Mouse (Mus musculus) myocyte (in vitro differentiated cells): ENCODE results near the gene Vps37b.

Experiments
- CEBPB ChIP-seq: IDR thresholded peaks from 2 replicates; pipeline ENCODE4 v1.6.1; 2011; ENCODE audit warnings: mild to moderate bottlenecking, moderate library complexity; ENCODE audit not compliant: poor library complexity, insufficient read depth, severe bottlenecking
- MAX ChIP-seq: IDR thresholded peaks from one replicate; pipeline ENCODE4 v1.6.1; 2011; ENCODE audit warnings: low read depth, mild to moderate bottlenecking, control low read depth
- MYOD1 ChIP-seq, 3 experiments: IDR thresholded peaks; one replicate each; pipeline ENCODE4 v1.6.1; 2011; ENCODE audit warnings: control low read depth in 2 of 3, low read depth in 2 of 3, mild to moderate bottlenecking in 2 of 3, moderate library complexity in 1 of 3; ENCODE audit not compliant: insufficient read length in 2 of 3, control insufficient read depth in 1 of 3
- MYOG ChIP-seq, 3 experiments: IDR thresholded peaks; one replicate each; pipeline ENCODE4 v1.6.1; 2011; ENCODE audit warnings: control low read depth in 2 of 3, low read depth in 2 of 3, mild to moderate bottlenecking in 2 of 3; ENCODE audit not compliant: insufficient read length in 2 of 3, control insufficient read depth in 1 of 3, insufficient read depth in 1 of 3
- POLR2A ChIP-seq: IDR thresholded peaks from one replicate; pipeline ENCODE4 v1.6.1; 2011; ENCODE audit warnings: low read depth, mild to moderate bottlenecking, control low read depth, moderate library complexity; ENCODE audit not compliant: insufficient read length
- POLR2AphosphoS2 ChIP-seq: IDR thresholded peaks from one replicate; pipeline ENCODE4 v1.6.1; 2011; ENCODE audit warnings: low read depth, control low read depth; ENCODE audit not compliant: insufficient read length
- SRF ChIP-seq: IDR thresholded peaks from one replicate; pipeline ENCODE4 v1.6.1; 2011; ENCODE audit warnings: low read depth; ENCODE audit not compliant: control insufficient read depth, insufficient read length
- TCF12 ChIP-seq: IDR thresholded peaks from one replicate; pipeline ENCODE4 v1.6.1; 2011; ENCODE audit warnings: mild to moderate bottlenecking, control low read depth; ENCODE audit not compliant: poor library complexity, insufficient read depth, severe bottlenecking
- TCF3 ChIP-seq: IDR thresholded peaks from one replicate; pipeline ENCODE4 v1.6.1; 2011; ENCODE audit warnings: low read depth, control low read depth; ENCODE audit not compliant: insufficient read length
- USF1 ChIP-seq: IDR thresholded peaks from one replicate; pipeline ENCODE4 v1.6.1; 2011; ENCODE audit warnings: low read depth, mild to moderate bottlenecking, control low read depth, moderate library complexity

- no peak for TF ChIP-seq MAX
- TF ChIP-seq POLR2A = peak; percentile 87
- TF ChIP-seq TCF12 = no peak
- peak; percentile 91 for TF ChIP-seq USF1
- TF ChIP-seq TCF3 = no peak
- no peak for TF ChIP-seq CEBPB
- no peak for TF ChIP-seq MYOD1 (IDR thresholded peaks at IDR 0.05; ENCODE audit: control insufficient read depth in 1 of 3, insufficient read length in 2 of 3, low read depth in 2 of 3)
- TF ChIP-seq POLR2AphosphoS2 = peak; percentile 79
- no peak for TF ChIP-seq SRF
- TF ChIP-seq MYOG (IDR thresholded peaks at IDR 0.05; ENCODE audit: control insufficient read depth in 1 of 3, insufficient read depth in 1 of 3, insufficient read length in 2 of 3, low read depth in 2 of 3) = no peak
Measured at GRCm38 (mm10) chr5:124032001-124032508, at the start of gene Vps37b.
